Mouse (Mus musculus) T-helper 1 cell (primary cell): ENCODE data around the gene Slc15a3.

Experiments
- in situ Hi-C: fragments of 300-600 bp; cut with MboI, MseI; formaldehyde crosslinking; loops from one replicate; pipeline ENCODE4 v1.15.1; 2025; ENCODE audit warnings: high pct_unique_total_duplicates

The Slc15a3 gene

GRCm38 (mm10) chr19:10869241-10869885 is 29.8 kb downstream of the Slc15a3 start:
- in situ Hi-C loops: no loop called here

- in situ Hi-C loops: no loop called here
These were observed 30.5 kb downstream of the Slc15a3 start, which contains the start of gene Tmem132a for GRCm38 (mm10) chr19:10869886-10870527. Gene Tmem132a (minus strand): TSS chr19:10869940.

- in situ Hi-C loops: no loop called here
These were observed 31.1 kb downstream of the Slc15a3 start for GRCm38 (mm10) chr19:10870676-10871075.

GRCm38 (mm10) chr19:10871328-10871961 is 31.9 kb downstream of the Slc15a3 start:
- in situ Hi-C loops: no loop called here

GRCm38 (mm10) chr19:10878201-10878837 is 38.8 kb downstream of the Slc15a3 start:
- in situ Hi-C loops: no loop called here

- in situ Hi-C loops: no loop called here
These were observed 40.8 kb downstream of the Slc15a3 start for GRCm38 (mm10) chr19:10880085-10880974.

- in situ Hi-C loops: no loop called here
These were observed 41.5 kb downstream of the Slc15a3 start for GRCm38 (mm10) chr19:10880975-10881425.

GRCm38 (mm10) chr19:10881426-10882154 is 42.1 kb downstream of the Slc15a3 start, which contains the start of gene Tmem109:
Gene Tmem109 (minus strand): TSS chr19:10882001.
- in situ Hi-C loops: no loop called here

- in situ Hi-C loops: no loop called here
These were observed 52.7 kb downstream of the Slc15a3 start for GRCm38 (mm10) chr19:10892201-10892600.

GRCm38 (mm10) chr19:10895016-10895528 is 55.5 kb downstream of the Slc15a3 start, which contains the start of gene Prpf19:
Gene Prpf19 (plus strand): TSS chr19:10895231.
- in situ Hi-C loops: no loop called here

GRCm38 (mm10) chr19:10895708-10896107 is 56.2 kb downstream of the Slc15a3 start:
- in situ Hi-C loops: no loop called here

- in situ Hi-C loops: no loop called here
These were observed 57.3 kb downstream of the Slc15a3 start for GRCm38 (mm10) chr19:10896849-10897248.

- in situ Hi-C loops: no loop called here
These were observed 58.0 kb downstream of the Slc15a3 start for GRCm38 (mm10) chr19:10897491-10897890.

- in situ Hi-C loops: no loop called here
These were observed 60.8 kb downstream of the Slc15a3 start for GRCm38 (mm10) chr19:10900315-10900714.

- in situ Hi-C loops: no loop called here
These were observed 61.5 kb downstream of the Slc15a3 start for GRCm38 (mm10) chr19:10901046-10901445.

GRCm38 (mm10) chr19:10904512-10904911 is 65.0 kb downstream of the Slc15a3 start:
- in situ Hi-C loops: no loop called here

GRCm38 (mm10) chr19:10904927-10905727 is 65.6 kb downstream of the Slc15a3 start:
- in situ Hi-C loops: no loop called here

GRCm38 (mm10) chr19:10905728-10906000 is 66.1 kb downstream of the Slc15a3 start:
- in situ Hi-C loops: no loop called here

GRCm38 (mm10) chr19:10907891-10908290 is 68.4 kb downstream of the Slc15a3 start:
- in situ Hi-C loops: no loop called here
